Mouse (Mus musculus): ENCODE measurements at regions not wholly inside any gene's neighbourhood (a gene's known extent, or its start where the extent isn't known, plus 50 kb on each side); places are given as distances from the start of the nearest gene placed in this dataset.

DNA sequence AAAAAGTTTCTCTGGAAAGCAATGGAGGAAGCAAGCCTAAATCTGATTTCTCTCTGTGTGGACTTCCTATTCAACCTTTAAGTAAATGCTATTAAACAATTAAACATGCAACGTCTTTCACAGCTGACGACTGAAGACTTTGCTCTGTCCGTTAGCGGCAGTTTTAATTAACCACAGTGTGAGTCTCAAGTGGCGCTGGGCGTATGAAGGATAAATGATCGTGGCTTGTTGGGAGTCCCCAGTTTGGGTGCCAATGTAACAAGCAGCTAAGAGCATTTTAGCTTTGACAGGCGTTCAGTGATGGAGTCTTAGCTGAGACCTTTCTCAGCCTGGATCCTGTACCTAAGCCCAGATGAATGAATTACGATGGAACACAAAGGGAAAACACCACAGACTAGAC is 52.7 kb upstream of the Olig2 start:
- no peaks in the 10 kb centered on the region for H3K9me3 ChIP-seq (replicated peaks; ENCODE audit: control insufficient read depth, low read length)
- H3K27ac ChIP-seq (ENCODE audit: low read depth, low read length) = no peak overlapping the region
- no peak overlapping the region for H3K4me2 ChIP-seq
- peaks cover 10% of the 10 kb centered on the region; the same call in 1 of the 2 replicates for H3K4me1 ChIP-seq (ENCODE audit: control insufficient read depth, insufficient read depth, low read length)
- no peak for ATAC-seq (replicated peaks; ENCODE audit: insufficient number of reproducible peaks, low FRiP score, low TSS enrichment)
- WGBS (ENCODE audit: insufficient replicate concordance) = 83% methylated on average over 9 of the region's 9 CpGs
- no peak overlapping the region for H3K9ac ChIP-seq (ENCODE audit: low read depth, low read length)
- H3K36me3 ChIP-seq (ENCODE audit: control insufficient read depth, insufficient read depth, low read length) = no peaks in the 10 kb centered on the region
- no peaks in the 10 kb centered on the region for H3K27me3 ChIP-seq (ENCODE audit: control insufficient read depth, insufficient read depth, low read length)
- H3K4me3 ChIP-seq (ENCODE audit: low read depth, low read length) = no peak overlapping the region

DNA sequence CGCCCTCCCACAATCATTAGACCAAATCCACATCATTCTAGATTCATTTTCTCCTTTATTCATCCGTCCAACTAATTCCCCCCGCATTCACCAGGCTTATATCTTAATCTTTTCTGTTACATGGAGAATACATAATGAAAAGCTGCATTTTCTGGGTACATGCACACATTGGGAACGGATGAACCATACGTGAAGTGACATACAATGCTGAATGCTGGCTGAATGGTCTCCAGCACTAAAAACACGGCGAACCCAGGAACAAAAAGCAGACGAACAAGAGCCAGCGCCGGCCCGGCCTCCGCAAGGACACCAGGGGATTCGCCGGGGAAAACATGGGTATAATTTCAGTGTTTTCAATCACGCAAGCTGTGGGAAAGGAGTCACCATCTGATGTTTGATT is 52.0 kb upstream of the Olig2 start:
- H3K36me3 ChIP-seq (ENCODE audit: control insufficient read depth, insufficient read depth, low read length) = no peaks in the 10 kb centered on the region
- H3K4me3 ChIP-seq (ENCODE audit: low read depth, low read length) = no peak overlapping the region
- ATAC-seq (replicated peaks; ENCODE audit: insufficient number of reproducible peaks, low FRiP score, low TSS enrichment) = no peak
- H3K9me3 ChIP-seq (replicated peaks; ENCODE audit: control insufficient read depth, low read length) = no peaks in the 10 kb centered on the region
- H3K9ac ChIP-seq (ENCODE audit: low read depth, low read length) = no peak overlapping the region
- no peak overlapping the region for H3K4me2 ChIP-seq
- WGBS (ENCODE audit: insufficient replicate concordance) = 84% methylated on average over 15 of the region's 15 CpGs
- peaks cover 10% of the 10 kb centered on the region; the same call in 1 of the 2 replicates for H3K4me1 ChIP-seq (ENCODE audit: control insufficient read depth, insufficient read depth, low read length)
- H3K27me3 ChIP-seq (ENCODE audit: control insufficient read depth, insufficient read depth, low read length) = no peaks in the 10 kb centered on the region
- no peak overlapping the region for H3K27ac ChIP-seq (ENCODE audit: low read depth, low read length)

DNA sequence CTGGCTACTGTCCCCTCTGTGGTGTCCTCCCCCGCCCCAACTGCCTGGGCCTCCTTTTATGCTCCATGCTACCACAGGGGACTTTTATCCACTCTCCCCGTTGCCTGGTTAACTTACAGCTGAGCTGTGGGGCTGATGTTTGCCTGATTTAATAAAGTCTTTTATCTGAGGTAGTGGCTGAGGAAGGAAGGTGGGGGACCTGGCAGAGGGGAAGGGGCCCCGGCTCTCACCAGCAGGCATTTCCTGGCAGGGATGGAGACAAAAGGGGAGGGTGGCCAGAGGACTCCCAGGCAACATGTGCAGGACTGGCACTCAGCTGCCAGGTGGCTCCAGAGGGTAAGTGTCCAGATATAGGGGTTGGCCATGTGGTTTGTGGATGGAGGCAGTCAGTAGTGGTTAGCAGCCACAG is 51.4 kb upstream of the Olig2 start:
- no peak for ATAC-seq (replicated peaks; ENCODE audit: insufficient number of reproducible peaks, low FRiP score, low TSS enrichment)
- no peak overlapping the region for H3K27ac ChIP-seq (ENCODE audit: low read depth, low read length)

DNA sequence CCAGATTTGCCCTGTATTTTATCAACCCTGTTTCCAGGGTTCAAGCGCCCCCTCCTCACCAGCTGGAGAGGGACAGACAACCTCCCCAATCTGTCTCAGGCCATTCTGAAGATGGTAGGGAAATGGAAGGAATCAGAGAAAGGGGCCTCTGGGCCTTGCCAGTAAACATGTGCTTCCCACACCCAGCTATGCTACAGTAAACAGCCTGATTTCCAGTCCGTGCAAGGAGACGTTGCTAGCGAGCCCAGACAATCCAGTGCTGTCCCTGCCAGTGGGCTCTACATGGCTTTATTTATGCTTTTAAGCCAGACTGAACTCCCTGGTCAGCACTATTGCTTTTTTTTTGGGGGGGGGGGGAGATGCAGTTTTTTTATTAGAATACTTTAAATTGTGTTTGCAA is 50.9 kb upstream of the Olig2 start:
- WGBS (ENCODE audit: insufficient replicate concordance) = 73% methylated on average over 4 of the region's 4 CpGs
- no peak overlapping the region for H3K9ac ChIP-seq (ENCODE audit: low read depth, low read length)
- no peaks in the 10 kb centered on the region for H3K27me3 ChIP-seq (ENCODE audit: control insufficient read depth, insufficient read depth, low read length)
- no peak overlapping the region for H3K27ac ChIP-seq (ENCODE audit: low read depth, low read length)
- H3K36me3 ChIP-seq (ENCODE audit: control insufficient read depth, insufficient read depth, low read length) = no peaks in the 10 kb centered on the region
- no peak for ATAC-seq (replicated peaks; ENCODE audit: insufficient number of reproducible peaks, low FRiP score, low TSS enrichment)
- peaks cover 8% of the 10 kb centered on the region; the same call in 1 of the 2 replicates for H3K4me1 ChIP-seq (ENCODE audit: control insufficient read depth, insufficient read depth, low read length)
- no peaks in the 10 kb centered on the region for H3K9me3 ChIP-seq (replicated peaks; ENCODE audit: control insufficient read depth, low read length)
- no peak overlapping the region for H3K4me3 ChIP-seq (ENCODE audit: low read depth, low read length)
- H3K4me2 ChIP-seq = no peak overlapping the region

More for the DNA sequence above, 51.4 kb upstream of the Olig2 start:
- WGBS (ENCODE audit: insufficient replicate concordance) = 40% methylated on average over 3 of the region's 3 CpGs
- Histone ChIP-seq H3K36me3 (ENCODE audit: control insufficient read depth, insufficient read depth, low read length) (no peaks in the 10 kb centered on the region), H3K27me3 (ENCODE audit: control insufficient read depth, insufficient read depth, low read length) (no peaks in the 10 kb centered on the region), H3K4me1 (ENCODE audit: control insufficient read depth, insufficient read depth, low read length) (peaks cover 10% of the 10 kb centered on the region; the same call in 1 of the 2 replicates), H3K9me3 (replicated peaks; ENCODE audit: control insufficient read depth, low read length) (no peaks in the 10 kb centered on the region), H3K4me2 (no peak overlapping the region), H3K4me3 (ENCODE audit: low read depth, low read length) (no peak overlapping the region), H3K9ac (ENCODE audit: low read depth, low read length) (no peak overlapping the region)
